Mouse (Mus musculus) brown adipose tissue, adult 24 weeks (tissue): ENCODE results near the gene Gsk3a. TPM values are rescaled to one million over a fixed set of nuclear protein-coding genes. Genes with fewer than 3 reads are reported as not detected.

Source experiments
- H3K27ac ChIP-seq: fragments of 200-500 bp; replicated peaks from 2 replicates; pipeline ENCODE4 v1.5.1; 2012; ENCODE audit warnings: low read depth, mild to moderate bottlenecking, low read length
- H3K4me1 ChIP-seq: fragments of 200-500 bp; 2 replicates; pipeline ENCODE4 v1.6.1; 2012; ENCODE audit warnings: low read length, mixed read lengths; ENCODE audit not compliant: control insufficient read depth, insufficient read depth, insufficient read length
- H3K4me3 ChIP-seq: fragments of 200-500 bp; 2 replicates; pipeline ENCODE4 v1.5.1; 2012; ENCODE audit warnings: low read depth, mild to moderate bottlenecking, low read length, moderate library complexity; ENCODE audit not compliant: insufficient read depth
- polyA plus RNA-seq: library from polyadenylated mRNA; stranded (reverse); fragments of >200 nt; gene quantifications from 2 replicates; pipeline ENCODE4 v1.2.4, GENCODE M21; 2012; ENCODE audit not compliant: missing spikeins, insufficient read depth, insufficient read length

Gene Gsk3a
- polyA plus RNA-seq, 1 experiment: 96.9 TPM

GRCm38 (mm10) chr7:25277405-25277804 is 39.8 kb upstream of the Gsk3a start:
- no peak overlapping the region for H3K4me3 ChIP-seq
- peak overlapping the region; percentile 45 for H3K27ac ChIP-seq
- peaks cover 16% of the 10 kb centered on the region for H3K4me1 ChIP-seq

GRCm38 (mm10) chr7:25275555-25276298 is 38.1 kb upstream of the Gsk3a start:
- H3K4me1 ChIP-seq: peaks cover 11% of the 10 kb centered on the region
- no peak overlapping the region for H3K27ac ChIP-seq

GRCm38 (mm10) chr7:25274996-25275395 is 37.3 kb upstream of the Gsk3a start:
- H3K4me1 ChIP-seq: peaks cover 11% of the 10 kb centered on the region

More at GRCm38 (mm10) chr7:25275555-25276298, 38.1 kb upstream of the Gsk3a start:
- H3K4me3 ChIP-seq: no peak overlapping the region

GRCm38 (mm10) chr7:25274571-25274970 is 36.9 kb upstream of the Gsk3a start:
- Histone ChIP-seq H3K4me1 (peaks cover 14% of the 10 kb centered on the region), H3K4me3 (no peak overlapping the region), H3K27ac (no peak overlapping the region)

More at GRCm38 (mm10) chr7:25274996-25275395, 37.3 kb upstream of the Gsk3a start:
- Histone ChIP-seq H3K4me3 (no peak overlapping the region), H3K27ac (no peak overlapping the region)

GRCm38 (mm10) chr7:25273259-25274241 is 35.9 kb upstream of the Gsk3a start:
- H3K27ac ChIP-seq: no peak overlapping the region
- no peak overlapping the region for H3K4me3 ChIP-seq
- peaks cover 19% of the 10 kb centered on the region for H3K4me1 ChIP-seq

GRCm38 (mm10) chr7:25272445-25273258 is 35.0 kb upstream of the Gsk3a start:
- Histone ChIP-seq H3K27ac (no peak overlapping the region), H3K4me1 (peaks cover 19% of the 10 kb centered on the region), H3K4me3 (no peak overlapping the region)

GRCm38 (mm10) chr7:25271651-25272444 is 34.2 kb upstream of the Gsk3a start:
- Histone ChIP-seq H3K4me1 (peaks cover 19% of the 10 kb centered on the region), H3K27ac (no peak overlapping the region), H3K4me3 (no peak overlapping the region)

- H3K27ac ChIP-seq: no peak overlapping the region
- H3K4me1 ChIP-seq: peaks cover 19% of the 10 kb centered on the region
- no peak overlapping the region for H3K4me3 ChIP-seq
Observed at GRCm38 (mm10) chr7:25270652-25271633, 33.3 kb upstream of the Gsk3a start.

GRCm38 (mm10) chr7:25269545-25270271 is 32.1 kb upstream of the Gsk3a start:
- peak overlapping the region; percentile 47; the same call in 1 of the 2 replicates for H3K27ac ChIP-seq
- H3K4me1 ChIP-seq: peaks cover 12% of the 10 kb centered on the region
- H3K4me3 ChIP-seq: peak overlapping the region; percentile 80; the same call in 1 of the 2 replicates

- peak overlapping the region; percentile 40 for H3K27ac ChIP-seq
- H3K4me1 ChIP-seq: peaks cover 11% of the 10 kb centered on the region
- H3K4me3 ChIP-seq: peak overlapping the region; percentile 80
Observed at GRCm38 (mm10) chr7:25269029-25269428, 31.4 kb upstream of the Gsk3a start.

- H3K4me3 ChIP-seq: peak overlapping the region; percentile 80
- peak overlapping the region; percentile 67 for H3K27ac ChIP-seq
Observed at GRCm38 (mm10) chr7:25268588-25268987, 30.9 kb upstream of the Gsk3a start.

GRCm38 (mm10) chr7:25267751-25268463 is 30.3 kb upstream of the Gsk3a start:
- Histone ChIP-seq H3K4me1 (peaks cover 11% of the 10 kb centered on the region), H3K27ac (peak overlapping the region; percentile 96), H3K4me3 (peak overlapping the region; percentile 80)

More at GRCm38 (mm10) chr7:25268588-25268987, 30.9 kb upstream of the Gsk3a start:
- peaks cover 11% of the 10 kb centered on the region for H3K4me1 ChIP-seq
